Mouse (Mus musculus) heart, postnatal 10 days (tissue): ENCODE data around the gene 4930503E14Rik. TPM values are rescaled to one million over a fixed set of nuclear protein-coding genes. Genes with fewer than 3 reads are reported as not detected.
"Not testable (repeated sequence)": the region's sequence is repeated elsewhere in the genome, so short reads cannot be mapped to it uniquely, and the experiment has no call there.

Experiments
- DNase-seq, 2 experiments: peaks; one replicate each; pipeline ENCODE4 v3.0.0; 2021
- intact Hi-C: fragments of 180-260 bp; cut with DNase I; formaldehyde crosslinking; loops from one replicate; pipeline ENCODE4 v1.15.1; 2025
- total RNA-seq, 2 experiments: library from RNA; stranded (reverse); gene quantifications; 2 replicates each; pipeline ENCODE4 v1.2.3; 2021

Gene 4930503E14Rik
- total RNA-seq: not detected

- intact Hi-C loops, DNase-seq: not testable (repeated sequence)
Observed at GRCm38 (mm10) chr14:44213154-44213553, at the start of gene 4930503E14Rik. TSS of gene 4930503E14Rik (minus strand) at chr14:44213254.

GRCm38 (mm10) chr14:44248039-44248438 lies 35.0 kb upstream of the 4930503E14Rik start:
- no peak for DNase-seq
- intact Hi-C loops: no loop called here

GRCm38 (mm10) chr14:44197361-44197760 lies 15.7 kb downstream of the 4930503E14Rik start, which contains the start of gene Gm8212:
TSS of gene Gm8212 (plus strand) at chr14:44197661.
- intact Hi-C loops, DNase-seq: not testable (repeated sequence)

- intact Hi-C loops, DNase-seq: not testable (repeated sequence)
Observed at GRCm38 (mm10) chr14:44123551-44123950, 89.5 kb downstream of the 4930503E14Rik start, which contains the start of gene Gm3327. TSS of gene Gm3327 (plus strand) at chr14:44123851.

Other genes starting within 250 kb of the 4930503E14Rik start
- not detected for gene Ang6, start 211.0 kb downstream of the 4930503E14Rik start, total RNA-seq
- gene Ear2, start 110.6 kb downstream of the 4930503E14Rik start, total RNA-seq: under 1 TPM; 0.50 to 0.77 TPM
- not detected for gene Gm3327, start 89.4 kb downstream of the 4930503E14Rik start, total RNA-seq
- not detected for gene Gm8212, start 15.6 kb downstream of the 4930503E14Rik start, total RNA-seq
- not detected for gene Gm8220, start 72.3 kb upstream of the 4930503E14Rik start, total RNA-seq
- not detected for gene Gm5930, start 125.3 kb upstream of the 4930503E14Rik start, total RNA-seq
- gene Gm8229, start 152.1 kb upstream of the 4930503E14Rik start, total RNA-seq: not detected
- gene Gm3371, start 197.4 kb upstream of the 4930503E14Rik start, total RNA-seq: not detected
- gene Gm8232, start 220.4 kb upstream of the 4930503E14Rik start, total RNA-seq: not detected